Mouse (Mus musculus): ENCODE results near the gene Col4a6.

DNA sequence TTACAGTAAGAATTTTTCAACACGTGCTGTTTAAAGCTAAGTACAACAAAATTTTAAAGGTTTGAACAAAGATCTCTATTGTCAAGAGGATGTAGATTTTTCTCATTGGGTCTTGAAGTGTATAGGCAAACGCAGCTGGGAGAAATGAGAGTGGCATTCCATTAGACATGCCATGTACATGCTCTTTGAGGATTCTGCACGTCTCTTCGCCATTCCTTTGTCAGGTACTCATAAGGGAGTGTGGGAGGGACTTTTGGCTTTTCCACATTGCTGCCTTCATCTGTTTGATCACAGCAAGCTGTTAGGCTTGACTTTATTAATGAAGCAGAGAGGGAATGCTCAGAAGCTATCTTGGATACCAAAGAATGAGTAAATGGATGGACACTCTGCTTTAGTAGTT lies 20.7 kb upstream of the Col4a6 start:
- no peak for TF ChIP-seq CTCF (IDR thresholded peaks at IDR 0.05; ENCODE audit: extremely low read depth, insufficient read length, insufficient replicate concordance, low read depth, low read length)
- TF ChIP-seq POLR2A (IDR thresholded peaks at IDR 0.05; ENCODE audit: low read depth, low read length): no peak
